Mouse (Mus musculus) lung, postnatal 25 days (tissue): ENCODE measurements around the gene Rbfox2.

ENCODE experiments used
- DNase-seq: peaks from one replicate; pipeline ENCODE4 v3.0.0; 2022; ENCODE audit warnings: low spot score

The Rbfox2 gene

DNA sequence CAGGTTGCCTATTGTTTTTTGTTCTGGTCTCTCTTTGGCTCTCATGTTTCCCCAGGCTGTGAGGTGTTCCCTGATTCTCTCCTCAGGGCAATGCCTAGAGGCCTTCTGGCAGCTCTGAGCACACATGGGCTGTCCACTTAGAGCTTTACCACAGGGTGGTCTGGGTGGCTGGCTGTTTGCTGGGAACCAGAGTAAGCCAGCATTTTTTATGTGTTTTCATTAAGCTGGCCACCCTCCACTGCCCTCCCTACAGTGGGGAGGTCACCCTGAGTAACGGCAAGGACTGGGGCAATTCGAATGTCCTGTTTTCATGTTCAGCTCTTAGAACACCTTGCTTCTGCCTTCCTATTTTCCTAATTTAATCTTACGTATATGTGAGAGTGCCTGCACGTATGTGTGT lies 24.6 kb upstream of the Rbfox2 start:
- DNase-seq: no peak

DNA sequence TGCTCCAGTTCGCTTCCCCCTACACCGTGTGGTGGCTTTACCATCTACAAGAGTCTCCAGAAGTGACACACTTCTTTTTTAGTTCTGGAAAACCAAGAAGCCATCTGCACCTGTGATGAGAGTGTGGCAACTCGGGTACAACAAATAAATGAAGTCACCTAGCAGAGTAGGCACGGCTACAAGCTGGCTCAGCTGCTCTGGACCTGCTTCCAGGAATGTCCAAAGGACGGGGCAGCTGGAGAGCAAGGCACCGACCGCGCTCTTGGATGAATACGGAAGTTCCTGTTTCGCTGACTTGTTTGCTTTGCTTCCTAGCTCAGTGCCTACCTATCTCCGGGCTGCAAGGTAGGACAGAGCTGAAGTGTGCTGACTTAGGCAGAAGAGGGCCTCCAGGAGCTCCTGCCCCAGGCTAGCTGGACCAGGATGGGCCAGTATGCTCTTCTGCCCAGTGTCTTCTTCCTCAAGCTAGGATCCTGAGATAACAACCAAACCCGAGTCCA lies 22.9 kb upstream of the Rbfox2 start:
- no peak for DNase-seq

DNA sequence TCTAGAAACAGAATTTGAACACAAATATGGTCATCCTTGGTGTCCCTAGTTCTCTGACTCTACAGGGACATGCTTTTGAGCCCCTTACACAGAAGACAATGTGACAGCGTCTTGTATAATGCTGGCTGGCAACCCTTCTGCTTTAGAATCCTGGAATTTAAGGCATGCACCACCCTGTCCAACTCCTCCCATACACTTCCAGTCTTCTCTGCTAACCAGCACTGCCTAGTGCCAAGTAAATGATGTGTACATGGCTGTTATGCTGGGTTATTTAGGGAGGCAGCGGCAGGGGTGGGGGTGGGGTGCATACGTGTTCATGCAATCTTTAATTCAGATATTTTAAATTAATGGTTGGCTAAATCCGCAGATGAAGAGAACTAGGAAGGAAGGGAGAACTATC lies 19.6 kb upstream of the Rbfox2 start:
- no peak for DNase-seq

DNA sequence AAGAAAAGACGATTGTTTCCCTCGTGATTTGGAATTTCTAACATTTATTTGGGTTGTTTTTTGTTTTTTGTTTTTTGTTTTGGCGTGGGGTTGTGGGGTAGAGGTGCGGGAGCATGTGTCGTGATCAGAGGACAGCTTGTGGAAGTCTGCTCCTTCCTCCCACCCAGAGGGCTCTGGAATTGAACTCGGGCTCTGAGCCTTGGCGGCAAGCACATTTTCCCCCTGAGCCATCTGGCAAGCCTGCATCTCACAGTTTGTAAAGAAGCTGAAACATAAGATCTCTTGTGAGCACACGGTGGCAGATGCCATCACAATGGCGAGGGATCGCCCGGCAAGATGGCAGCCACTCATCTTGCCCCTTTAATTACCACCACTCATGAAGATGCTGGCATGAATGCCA lies 17.6 kb upstream of the Rbfox2 start:
- no peak for DNase-seq

DNA sequence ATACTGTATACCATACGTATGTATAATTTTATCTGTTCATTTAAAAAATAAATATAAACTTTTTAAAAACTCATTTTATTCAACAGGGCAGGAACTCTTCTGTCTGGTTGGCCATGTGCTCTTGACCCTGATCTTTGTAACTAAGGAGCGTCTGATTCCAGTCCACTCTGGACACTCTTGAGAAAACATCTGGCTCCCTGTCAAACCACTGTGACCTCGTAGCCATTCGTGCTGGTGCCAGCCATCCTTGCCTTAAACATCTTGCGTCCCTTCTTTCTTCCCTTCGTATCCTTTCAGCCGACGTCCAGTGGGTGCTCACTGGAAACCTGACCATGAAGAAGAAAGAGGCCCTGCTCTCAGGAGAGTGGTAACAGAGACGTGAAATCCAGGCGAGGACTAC lies 16.4 kb upstream of the Rbfox2 start:
- no peak for DNase-seq

DNA sequence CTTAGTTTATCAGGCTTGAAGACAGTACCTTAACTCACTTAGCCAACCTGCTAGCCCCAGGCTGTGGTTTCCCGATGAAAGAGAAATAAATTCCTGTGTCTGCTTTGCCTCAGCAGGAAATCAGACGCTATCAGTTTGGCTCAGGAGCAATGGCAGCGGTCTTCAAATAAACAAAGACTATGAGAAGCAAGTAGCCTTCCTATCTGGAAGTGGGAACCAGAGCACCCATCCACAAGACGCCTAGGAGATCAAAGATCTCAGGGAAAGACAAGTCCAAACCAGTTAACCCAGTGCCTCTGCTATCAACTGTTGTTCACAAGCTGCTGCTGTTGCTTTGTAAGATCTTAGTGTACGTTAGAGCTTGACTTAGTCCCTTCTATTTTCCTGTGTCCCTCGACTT lies 6.9 kb upstream of the Rbfox2 start:
- DNase-seq: no peak

DNA sequence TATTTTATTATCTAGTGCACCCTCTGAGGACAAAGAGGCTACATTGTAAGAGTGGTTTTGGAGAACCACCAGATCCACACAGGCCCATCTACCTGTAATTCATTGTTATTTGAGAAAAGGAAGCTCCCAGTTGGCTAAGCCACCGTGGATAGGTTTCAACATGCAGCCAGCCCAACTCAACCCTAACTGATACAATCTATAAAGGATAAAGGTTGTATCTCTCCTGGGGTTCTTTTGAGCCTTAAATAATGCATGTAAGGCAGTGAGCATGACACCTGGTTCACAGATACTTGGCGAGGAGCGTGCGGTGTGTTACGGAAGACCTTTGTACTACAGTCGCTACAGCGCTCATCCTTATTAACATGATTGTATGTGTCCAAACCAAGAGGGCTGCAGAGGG lies 6.0 kb upstream of the Rbfox2 start:
- DNase-seq: no peak

DNA sequence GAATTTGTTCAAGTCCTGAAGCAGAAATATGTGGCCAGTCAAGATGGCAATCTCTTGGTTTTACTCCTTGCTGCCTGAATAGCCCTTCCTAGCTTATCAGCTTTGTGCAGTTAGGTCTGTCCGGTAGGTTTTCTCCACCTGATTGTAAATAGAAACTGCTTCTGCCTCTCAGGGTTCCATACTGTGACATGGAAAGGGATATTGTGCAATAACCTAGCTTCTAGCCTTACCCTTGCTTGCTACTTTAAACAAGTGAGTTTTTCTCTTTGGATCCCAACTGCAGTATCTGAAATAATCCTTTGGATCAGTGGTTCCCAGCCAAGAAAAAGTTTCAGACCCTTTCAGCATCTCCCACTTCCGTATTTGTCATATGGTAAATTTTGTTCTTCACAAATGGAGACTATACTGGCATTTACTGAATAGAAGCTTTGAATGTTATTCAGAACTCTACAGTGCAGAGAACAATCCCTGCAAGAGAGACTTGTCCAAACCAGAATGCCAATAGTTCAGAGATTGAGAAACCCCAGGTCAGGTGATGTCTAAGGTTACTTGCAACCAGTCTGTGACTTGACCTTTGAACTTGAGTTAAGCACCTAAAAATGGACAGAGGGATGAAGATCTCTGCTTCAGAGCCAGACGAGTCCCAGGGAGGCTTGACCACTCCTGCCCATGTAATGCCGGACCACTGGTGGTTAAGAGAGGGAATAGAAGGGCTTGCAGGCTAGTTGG lies 1.1 kb upstream of the Rbfox2 start:
- no peak for DNase-seq

DNA sequence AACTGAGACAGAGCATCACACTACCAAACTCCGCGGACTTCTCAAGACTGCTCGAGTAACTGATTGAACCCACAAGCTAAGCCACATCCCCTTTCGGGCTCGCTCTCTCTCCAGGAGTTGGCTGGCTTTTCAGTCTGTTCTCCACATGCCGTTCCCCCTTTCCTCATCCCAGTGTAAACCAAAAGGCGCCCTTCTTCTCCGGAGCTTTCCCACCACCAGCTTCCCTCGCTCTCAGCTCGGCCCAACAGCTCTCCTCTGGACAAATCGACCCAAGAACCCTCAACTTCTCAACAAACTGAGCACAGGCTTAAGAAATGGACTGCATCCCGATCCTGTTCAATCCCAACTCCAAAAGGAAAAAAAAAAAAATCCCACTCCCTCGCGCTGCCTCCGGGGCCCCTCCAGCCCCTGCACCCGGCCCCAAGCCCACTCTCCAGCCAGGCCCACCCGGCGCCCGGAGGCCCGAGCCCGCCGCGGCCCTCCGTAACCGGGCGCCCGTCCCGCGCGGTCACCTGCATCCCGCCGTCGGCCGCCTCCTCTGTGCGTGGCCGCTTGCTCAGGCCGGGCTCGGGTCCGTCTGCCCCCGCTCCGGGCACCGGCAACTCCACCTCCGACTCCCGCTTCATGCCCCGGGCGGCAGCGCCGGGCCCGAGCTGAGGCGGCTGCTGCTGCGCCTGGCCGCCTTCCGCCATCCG lies 805 bp downstream of the Rbfox2 start:
- DNase-seq: peak; percentile 28

DNA sequence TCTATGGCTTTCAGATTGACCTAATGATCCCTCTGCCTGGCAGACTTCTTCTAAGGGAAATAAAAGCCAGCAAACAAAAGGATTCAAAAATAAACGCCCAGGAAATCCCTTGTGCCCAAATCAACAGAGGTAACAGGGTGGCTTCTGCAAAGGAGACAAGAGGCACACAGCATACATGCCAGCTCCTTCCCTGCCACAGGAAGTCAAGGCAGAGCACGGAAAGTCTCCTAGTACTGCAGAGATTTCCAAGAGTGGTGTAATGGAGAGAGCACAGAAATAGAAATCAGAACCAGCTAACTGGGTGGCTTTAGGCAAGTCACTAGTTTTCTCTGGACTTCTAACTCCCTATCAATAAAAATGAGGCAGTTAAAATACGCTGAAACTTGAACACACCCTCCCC lies 1.8 kb downstream of the Rbfox2 start:
- no peak for DNase-seq

DNA sequence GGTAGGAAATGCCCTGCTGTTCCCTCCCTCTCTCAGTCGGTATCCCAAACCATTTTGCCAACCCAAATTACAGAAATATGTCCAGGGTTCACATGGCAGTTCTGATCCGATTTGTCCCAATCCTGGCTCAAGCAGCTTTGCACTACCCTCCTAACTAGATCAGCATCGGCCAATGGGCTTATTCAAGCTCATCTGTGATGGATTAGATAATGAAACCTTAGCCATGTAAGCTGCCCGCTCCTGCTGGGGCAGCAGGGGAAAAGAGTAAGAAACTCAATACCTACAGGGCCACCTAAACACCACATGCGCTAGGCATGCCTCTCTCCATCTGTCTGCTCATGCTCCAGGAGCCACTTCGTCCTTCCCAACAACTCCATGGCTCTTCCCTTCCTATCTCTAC lies 5.7 kb downstream of the Rbfox2 start:
- no peak for DNase-seq

DNA sequence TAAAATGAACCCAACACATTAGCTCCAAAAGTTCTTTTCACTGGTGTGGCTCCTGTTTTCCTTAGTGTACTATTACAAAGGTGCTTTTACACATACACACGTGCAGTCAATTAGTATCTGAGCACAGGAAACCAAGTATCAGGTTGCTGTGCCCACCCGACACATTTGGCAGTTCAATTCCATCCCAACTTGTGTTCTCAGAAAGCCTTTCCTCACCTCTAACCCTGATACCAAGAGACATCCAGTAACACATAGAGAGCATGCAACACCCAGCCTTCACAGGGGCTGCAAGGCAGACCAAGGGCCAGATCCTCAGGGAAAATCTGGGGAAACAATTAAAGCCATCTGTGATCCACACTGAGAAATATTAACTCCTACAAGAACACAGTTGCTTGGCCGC lies 8.2 kb downstream of the Rbfox2 start:
- no peak for DNase-seq

DNA sequence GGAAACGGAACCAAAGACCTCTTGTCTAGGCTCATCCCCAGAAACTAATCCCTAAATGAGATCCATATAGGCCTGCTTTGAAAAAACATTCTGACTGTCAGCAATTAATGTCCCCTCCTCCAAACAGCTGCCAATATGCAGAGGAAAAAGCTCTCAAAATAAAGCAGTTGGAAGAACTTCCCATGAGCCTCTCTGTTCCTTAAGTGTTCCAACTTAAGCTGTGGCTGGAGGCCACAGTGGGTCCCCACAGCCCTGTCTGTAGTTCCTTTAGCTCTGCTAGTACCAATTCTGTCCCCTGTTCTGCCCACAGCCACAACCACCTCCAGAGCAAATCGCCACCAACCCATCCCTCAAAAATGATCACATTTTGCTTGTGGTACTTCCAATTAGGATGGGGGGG lies 10.2 kb downstream of the Rbfox2 start:
- DNase-seq: no peak

DNA sequence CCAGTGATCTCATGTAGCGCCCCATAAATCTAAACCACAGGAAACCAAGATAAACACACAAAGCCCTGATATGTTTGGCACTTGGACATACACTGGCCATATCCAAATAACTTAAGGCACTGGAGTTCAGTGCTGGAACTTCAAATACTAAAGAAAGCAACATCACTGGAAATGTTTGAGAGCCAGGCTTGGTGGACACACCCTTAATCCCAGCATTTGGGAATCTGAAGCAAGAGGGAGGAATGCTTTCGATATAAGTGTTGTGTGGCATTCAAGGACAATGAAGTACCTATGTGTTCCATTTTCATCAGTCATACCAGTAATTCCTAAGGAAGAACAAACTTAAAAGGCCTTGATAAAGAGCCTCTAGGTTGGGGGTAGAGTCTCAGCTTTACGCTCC lies 13.3 kb downstream of the Rbfox2 start:
- peak; percentile 58 for DNase-seq

DNA sequence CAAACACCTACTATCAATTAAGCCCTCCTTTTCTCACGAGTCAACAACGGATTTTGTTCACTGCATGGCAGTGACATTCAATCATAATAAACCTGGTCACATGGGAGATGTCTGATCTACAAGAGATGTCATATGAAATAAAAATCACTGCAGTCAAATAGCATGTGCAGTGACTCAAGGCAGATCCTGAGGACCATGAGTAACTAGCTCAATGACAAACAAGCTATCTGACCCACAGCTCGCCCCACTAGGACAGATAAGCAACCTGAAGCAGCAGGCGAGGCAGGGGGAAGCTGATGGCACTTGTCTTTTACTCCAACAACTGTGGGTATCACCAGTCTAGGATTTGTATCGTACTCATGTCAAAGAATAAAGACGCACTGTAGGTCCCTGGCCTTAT lies 14.4 kb downstream of the Rbfox2 start:
- no peak for DNase-seq

DNA sequence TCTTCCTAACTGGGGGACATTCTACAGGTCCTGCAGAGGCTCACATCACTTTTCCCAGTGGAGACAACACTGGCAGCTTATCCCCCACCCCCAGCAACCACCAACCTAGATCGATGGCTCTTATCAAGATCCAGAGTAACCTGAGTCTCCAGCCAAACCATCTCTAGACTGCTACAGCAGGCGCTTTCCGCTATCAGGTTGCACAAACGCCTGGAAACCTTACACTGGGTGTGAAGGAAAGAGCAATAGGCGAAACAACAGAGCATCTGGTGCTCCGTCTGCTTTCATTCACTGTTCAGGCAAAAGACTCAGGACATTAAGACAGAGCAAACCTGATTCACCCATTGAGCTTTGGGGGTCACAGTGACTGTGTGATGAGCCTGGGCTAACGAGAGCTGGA lies 15.3 kb downstream of the Rbfox2 start:
- DNase-seq: no peak

DNA sequence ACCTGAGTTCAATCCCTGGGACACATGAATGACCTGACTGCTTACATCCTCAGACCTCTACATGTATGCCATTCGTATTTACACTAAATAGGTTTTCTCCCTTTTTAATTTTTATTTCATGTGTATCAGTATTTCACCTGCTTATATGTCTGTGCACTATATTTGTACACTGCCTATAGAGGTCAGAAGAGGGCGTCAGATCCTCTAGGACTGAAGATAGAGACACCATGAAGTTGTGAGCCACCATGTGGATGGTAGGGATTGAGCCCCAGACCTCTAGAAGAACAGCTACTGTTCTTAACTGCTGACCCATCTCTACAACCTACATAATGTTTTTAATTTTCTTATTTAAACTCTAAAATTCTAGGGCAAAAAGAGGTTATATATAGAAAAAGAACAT lies 16.5 kb downstream of the Rbfox2 start:
- DNase-seq: no peak

DNA sequence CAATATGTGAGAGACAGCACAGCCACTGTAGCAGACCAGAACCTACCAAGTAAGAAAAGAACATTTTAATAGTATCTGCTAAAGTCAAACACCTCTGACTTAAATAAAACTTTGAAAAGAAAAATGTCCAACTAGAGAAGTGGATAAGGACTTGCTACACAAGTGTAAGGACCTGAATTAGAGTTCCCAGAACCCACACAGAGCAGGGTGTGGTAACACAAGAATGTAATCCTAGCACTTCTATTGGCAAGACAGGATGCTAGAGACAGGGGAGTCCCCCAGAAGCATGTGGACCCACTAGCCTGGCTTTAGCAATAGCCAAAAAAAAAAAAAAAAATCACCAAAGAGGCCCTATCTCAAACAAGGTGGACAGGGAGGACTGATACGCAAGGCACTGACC lies 26.7 kb downstream of the Rbfox2 start:
- DNase-seq: no peak

DNA sequence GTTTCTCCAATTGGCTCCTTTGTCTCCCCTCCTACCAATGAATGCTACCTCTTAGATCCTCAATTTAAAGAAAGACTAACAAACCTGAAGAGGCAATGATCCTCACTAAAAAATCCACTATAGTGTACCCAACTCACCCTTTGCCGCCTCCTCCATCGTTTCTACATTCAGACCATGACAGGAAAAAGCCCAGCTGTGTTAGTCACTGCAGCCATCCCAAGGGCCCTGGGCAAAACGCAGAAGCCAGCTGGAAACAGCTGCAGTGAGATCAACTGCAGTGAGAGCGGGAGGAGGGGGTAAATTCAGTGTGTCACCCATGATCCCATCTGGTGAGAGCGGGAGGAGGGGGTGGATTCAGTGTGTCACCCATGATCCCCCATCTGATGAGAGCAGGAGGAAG lies 28.0 kb downstream of the Rbfox2 start:
- DNase-seq: peak; percentile 31

DNA sequence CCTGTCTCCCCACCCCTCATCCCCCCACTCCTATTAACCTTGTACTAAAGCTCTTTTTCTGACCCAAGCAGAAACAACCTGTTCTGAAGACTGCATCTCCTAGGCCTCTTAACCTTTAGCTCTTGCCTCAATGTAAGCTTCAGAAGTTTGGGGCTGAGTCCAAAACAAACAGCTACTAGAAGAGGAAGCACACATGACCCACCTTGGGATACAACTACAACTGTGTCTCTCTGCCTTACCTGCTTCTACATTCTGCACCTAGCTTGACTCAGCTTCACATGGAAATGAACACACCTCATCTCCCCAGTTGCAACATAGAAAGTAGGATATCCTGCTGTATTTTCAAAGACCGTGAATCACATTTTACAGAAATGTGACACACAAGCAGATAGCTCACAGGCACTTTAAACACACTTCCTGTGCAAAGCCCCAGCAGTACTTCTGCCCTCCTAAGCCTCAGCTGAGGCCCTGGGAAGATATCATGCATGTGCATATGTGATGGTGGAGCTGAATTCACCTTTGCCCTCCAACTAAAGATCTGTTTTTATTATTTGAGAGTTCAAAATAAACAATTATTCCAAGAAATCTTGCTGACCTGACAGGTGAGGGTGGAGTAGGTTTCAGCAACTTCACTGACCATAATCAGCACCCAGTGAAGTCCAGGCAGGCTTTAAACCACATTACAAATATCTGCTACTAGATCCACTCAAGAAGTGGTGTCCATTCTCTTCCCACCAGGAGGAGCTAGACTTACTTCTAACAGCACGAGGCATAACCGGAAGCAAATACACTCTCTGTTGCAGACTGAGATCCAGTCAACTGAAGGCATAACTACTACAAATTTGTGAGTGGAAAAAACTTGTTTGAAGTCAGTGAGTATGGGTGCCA lies 29.7 kb downstream of the Rbfox2 start:
- peak; percentile 57 for DNase-seq

DNA sequence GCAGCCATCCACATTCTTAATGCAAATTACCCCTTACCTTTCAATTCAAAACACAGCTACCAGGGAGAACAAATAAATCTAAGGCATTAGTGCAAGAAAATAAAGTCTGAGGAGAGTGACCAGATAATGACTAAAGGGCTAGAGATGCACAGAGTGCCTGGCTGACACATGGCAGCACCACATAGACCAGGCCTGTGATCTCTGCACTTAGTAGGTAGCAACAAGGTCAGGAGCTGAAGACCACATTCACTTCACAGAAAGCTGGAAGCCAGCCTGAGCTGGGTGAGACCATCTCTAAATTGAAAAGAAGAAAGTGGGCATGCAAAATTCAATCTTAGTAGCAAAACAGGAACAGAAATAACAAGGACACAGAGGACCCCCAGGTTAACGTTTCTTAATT lies 30.5 kb downstream of the Rbfox2 start:
- no peak for DNase-seq

DNA sequence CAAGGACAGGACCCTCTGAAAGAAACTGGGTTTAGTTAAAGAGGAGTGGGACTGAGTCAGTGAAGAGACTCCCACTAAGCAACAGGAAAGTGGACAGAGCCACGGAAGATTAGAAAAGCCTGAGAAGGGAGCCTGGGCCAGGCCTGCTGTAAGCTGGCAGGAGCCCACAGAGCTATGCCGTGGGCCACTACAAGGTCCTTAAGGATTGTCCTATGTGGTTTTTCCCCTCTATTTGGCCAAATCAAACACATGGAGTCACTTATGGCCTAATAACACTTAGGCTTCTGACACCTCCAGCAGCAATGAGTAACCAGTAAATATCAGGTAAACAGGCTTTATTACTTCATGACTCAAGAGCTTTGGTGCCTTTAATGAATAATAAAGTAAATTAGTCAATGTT lies 31.2 kb downstream of the Rbfox2 start:
- DNase-seq: peak; percentile 26

DNA sequence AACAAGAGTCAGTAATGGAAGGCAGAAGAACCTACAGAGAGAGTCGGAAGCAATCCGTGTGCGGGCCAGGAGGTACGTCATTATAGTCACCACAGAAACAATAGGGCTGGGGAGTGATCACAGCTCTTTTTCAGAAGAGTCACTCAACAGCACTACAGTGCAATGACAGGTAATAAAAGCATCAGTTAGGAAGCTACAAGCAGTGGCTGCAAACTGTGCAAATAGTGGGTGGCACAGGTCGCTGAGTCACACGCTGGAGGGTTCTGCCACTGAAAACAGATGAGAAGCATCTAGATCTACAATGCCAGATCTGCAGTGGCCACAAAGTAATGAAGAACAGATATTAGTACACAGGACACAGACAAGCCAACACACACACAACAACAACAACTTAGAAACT lies 32.9 kb downstream of the Rbfox2 start:
- no peak for DNase-seq
